ENCODE assay signal across 8 mouse cellular contexts in genomic region chr13:55011981-55012478, GRCm38 (mm10). TPM values are rescaled to one million over a fixed set of nuclear protein-coding genes. Genes with fewer than 3 reads are reported as not detected.
DNase-seq lines count a peak whose midpoint lies in the region; ATAC-seq and TF ChIP-seq lines count a peak whose summit lies in the region.

No protein-coding gene starts in this region.

- H3K27ac ChIP-seq in heart, postnatal 0 days (ENCODE audit: low read depth), result no peak overlapping the region
- H3K27ac ChIP-seq in embryonic facial prominence, embryonic 14.5 days (replicated peaks; ENCODE audit: low read depth, low read length), result no peak overlapping the region

- no peak overlapping the region for H3K4me3 ChIP-seq in heart, postnatal 0 days (ENCODE audit: low read depth, low read length)
- peak overlapping the region; percentile 71 for H3K4me3 ChIP-seq in E14TG2a.4 (replicated peaks; ENCODE audit: low read length)
- no peak overlapping the region for H3K4me3 ChIP-seq in embryonic facial prominence, embryonic 14.5 days (ENCODE audit: low read depth, low read length)

- 9% methylated on average over 14 of the region's 14 CpGs for WGBS in heart, postnatal 0 days
- WGBS in embryonic facial prominence, embryonic 14.5 days, result 4% methylated on average over 11 of the region's 14 CpGs

- H3K4me2 ChIP-seq in heart, postnatal 0 days (ENCODE audit: low read depth, low read length), result no peak overlapping the region
- H3K4me2 ChIP-seq in embryonic facial prominence, embryonic 14.5 days (ENCODE audit: low read depth, low read length), result no peak overlapping the region

- no peaks in the 10 kb centered on the region for H3K4me1 ChIP-seq in heart, postnatal 0 days (ENCODE audit: control insufficient read depth, insufficient read depth)
- peaks cover 42% of the 10 kb centered on the region for H3K4me1 ChIP-seq in E14TG2a.4 (replicated peaks; ENCODE audit: low read depth, low read length)
- H3K4me1 ChIP-seq in embryonic facial prominence, embryonic 14.5 days (ENCODE audit: control insufficient read depth, insufficient read depth, low read length), result no peaks in the 10 kb centered on the region

- no peak for DNase-seq in heart, postnatal 0 days (ENCODE audit: low spot score)
- DNase-seq in heart, postnatal 4 days, result no peak
- no peak for DNase-seq in embryonic facial prominence, embryonic 14.5 days (ENCODE audit: low spot score)
- no peak for DNase-seq in thymus, postnatal 36 days
- DNase-seq in left cerebral cortex, postnatal 10 days (ENCODE audit: extremely low spot score in 1 of 2, low spot score in 2 of 2), result no peak

- no peaks in the 10 kb centered on the region for H3K9me3 ChIP-seq in heart, postnatal 0 days (replicated peaks; ENCODE audit: control insufficient read depth, low read length)
- H3K9me3 ChIP-seq in E14TG2a.4 (ENCODE audit: low read length), result no peaks in the 10 kb centered on the region
- no peaks in the 10 kb centered on the region for H3K9me3 ChIP-seq in embryonic facial prominence, embryonic 14.5 days (ENCODE audit: control insufficient read depth, low read length)

- 0 out of 2 replicates have a peak, but pooled peaks cover 19% of the 10 kb centered on the region for H3K27me3 ChIP-seq in heart, postnatal 0 days (ENCODE audit: control insufficient read depth, insufficient read depth, low read length)
- peaks cover 74% of the 10 kb centered on the region for H3K27me3 ChIP-seq in E14TG2a.4 (ENCODE audit: insufficient read depth, low read length)
- H3K27me3 ChIP-seq in embryonic facial prominence, embryonic 14.5 days (replicated peaks; ENCODE audit: control insufficient read depth, insufficient read depth, low read length), result no peaks in the 10 kb centered on the region

- no peak for ATAC-seq in heart, postnatal 0 days (ENCODE audit: insufficient read depth, low read depth)
- peak; percentile 18; the same call in 1 of the 2 replicates for ATAC-seq in embryonic facial prominence, embryonic 14.5 days (ENCODE audit: low read depth)
- ATAC-seq in megakaryocyte-erythroid progenitor cell, adult 5-6 weeks (replicated peaks; ENCODE audit: low FRiP score, low TSS enrichment, poor library complexity, severe bottlenecking), result 0 out of 2 replicates have a peak, but pooled peaks have one; percentile 20
- no peak for ATAC-seq in erythroid progenitor cell, adult 5-6 weeks (replicated peaks; ENCODE audit: low FRiP score, poor library complexity, severe bottlenecking)

- TF ChIP-seq CTCF in heart, postnatal 0 days (IDR thresholded peaks at IDR 0.05; ENCODE audit: low read depth), result peak; percentile 24; the same call in 1 of the 2 replicates
- TF ChIP-seq CTCF in E14TG2a.4 (conservative IDR thresholded peaks at IDR 0.05; ENCODE audit: low read length), result 0 out of 2 replicates have a peak, but pooled peaks have one; percentile 13

- H3K36me3 ChIP-seq in heart, postnatal 0 days (replicated peaks; ENCODE audit: control insufficient read depth, insufficient read depth, low read length), result no peaks in the 10 kb centered on the region
- H3K36me3 ChIP-seq in E14TG2a.4 (ENCODE audit: insufficient read depth, low read length), result no peaks in the 10 kb centered on the region
- no peaks in the 10 kb centered on the region for H3K36me3 ChIP-seq in embryonic facial prominence, embryonic 14.5 days (ENCODE audit: control insufficient read depth, insufficient read depth, low read length)

- no peak for TF ChIP-seq EP300 in heart, postnatal 0 days (IDR thresholded peaks at IDR 0.05; ENCODE audit: low read depth)

- intact Hi-C loops in left cerebral cortex, postnatal 10 days (cut with DNase I), result loop anchor here (5.0 kb wide), 1 partner anchor 55 kb away; no protein-coding TSS in a partner anchor

- H3K9ac ChIP-seq in heart, postnatal 0 days (replicated peaks; ENCODE audit: low read depth, low read length), result no peak overlapping the region
- no peak overlapping the region for H3K9ac ChIP-seq in embryonic facial prominence, embryonic 14.5 days (ENCODE audit: low read depth, low read length)

RNA-seq across cellular contexts. Expression of gene Hk3, which starts 9.2 kb away (rescaled TPM):
- 0.38 and 1.0 TPM in 2 replicates for total RNA-seq in heart, postnatal 0 days (2014; rRNA removed; ENCODE audit: low replicate concordance)
- 0.38 and 0.62 TPM in 2 replicates for polyA plus RNA-seq in heart, postnatal 0 days (2015; fragmentation: Nextera tagmentation; extraction: Ambion mirVana)
- total RNA-seq in heart, postnatal 4 days (2021), result under 1 TPM; 0.74 to 0.98 TPM
- polyA plus RNA-seq in embryonic facial prominence, embryonic 14.5 days (2014; fragmentation: Nextera tagmentation; extraction: Ambion mirVana), result 1.8 and 2.1 TPM in 2 replicates
- total RNA-seq in megakaryocyte-erythroid progenitor cell, adult 5-6 weeks (2014; fragmentation: Nextera tagmentation), result 2.6 TPM in 1 of 2 replicates, not detected in the other
- total RNA-seq in megakaryocyte-erythroid progenitor cell, adult 5-6 weeks (2017), result 0.38 and 1.9 TPM in 2 replicates
- total RNA-seq in left cerebral cortex, postnatal 10 days (2021), result 1 to 10 TPM; 1.7 to 2.0 TPM
- 8.8 and 22.3 TPM in 2 replicates for total RNA-seq in erythroid progenitor cell, adult 5-6 weeks (2015; ENCODE audit: low replicate concordance)
- 12.9 and 24.6 TPM in 2 replicates for total RNA-seq in erythroid progenitor cell, adult 5-6 weeks (2017; ENCODE audit: low replicate concordance)

Comparison
In these comparisons a context has a peak if more than half of its experiments do, and no peak if none do; other contexts are left out.
1. ATAC-seq: peak in embryonic facial prominence, embryonic 14.5 days (single experiment) and megakaryocyte-erythroid progenitor cell, adult 5-6 weeks (single experiment); none in heart, postnatal 0 days (single experiment) and erythroid progenitor cell, adult 5-6 weeks (single experiment).